24 mouse cellular contexts compared by ENCODE assay signal in the genomic region with DNA sequence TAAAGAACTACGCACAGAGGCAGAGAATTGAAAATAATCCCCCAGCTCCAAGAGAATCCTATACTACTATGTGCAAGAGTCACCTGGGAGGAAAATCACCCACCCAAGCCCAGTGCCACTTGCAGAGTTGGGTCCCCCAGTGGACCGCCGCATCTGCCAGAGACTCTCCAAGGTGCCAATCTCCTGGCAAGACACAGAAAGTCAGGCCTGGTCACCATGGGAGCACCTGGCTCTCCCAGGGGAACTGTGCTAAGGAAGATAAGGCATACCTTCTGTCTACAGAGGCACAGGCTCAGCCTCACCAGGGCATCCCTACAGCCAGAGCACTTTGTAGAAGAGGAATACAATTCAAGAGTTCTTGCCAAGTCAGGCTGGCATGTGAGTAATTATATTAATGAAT. TPM values are rescaled to one million over a fixed set of nuclear protein-coding genes. Genes with fewer than 3 reads are reported as not detected.
DNase-seq lines count a peak whose midpoint lies in the region; ATAC-seq and TF ChIP-seq lines count a peak whose summit lies in the region.
"Had no signal": no experiment of that assay in that cellular context is flagged by ENCODE, and none has a peak within 500 bp of the region (broad histone marks: within the 10 kb centered on the region; RNA-seq: fewer than 3 reads in every experiment).

No protein-coding gene starts in this region.

- 0 out of 2 replicates have a peak, but pooled peaks cover 4% of the 10 kb centered on the region for H3K27me3 ChIP-seq in embryonic facial prominence, embryonic 15.5 days
- H3K27me3 ChIP-seq in embryonic facial prominence, embryonic 10.5 days (replicated peaks; ENCODE audit: low read depth, poor library complexity, severe bottlenecking), result peaks cover 100% of the 10 kb centered on the region
- H3K27me3 ChIP-seq in lung, embryonic 14.5 days (ENCODE audit: insufficient read depth, low read length), result no peaks in the 10 kb centered on the region

- peaks cover 37% of the 10 kb centered on the region for H3K36me3 ChIP-seq in embryonic facial prominence, embryonic 15.5 days
- no peaks in the 10 kb centered on the region for H3K36me3 ChIP-seq in embryonic facial prominence, embryonic 10.5 days (replicated peaks)
- peaks cover 59% of the 10 kb centered on the region for H3K36me3 ChIP-seq in lung, embryonic 14.5 days (ENCODE audit: insufficient read depth)
- H3K36me3 ChIP-seq: heart, embryonic 10.5 days; hindbrain, embryonic 12.5 days had no signal

- peak; percentile 58 for DNase-seq in cerebellum, adult 11-12 months
- no peak for DNase-seq in cerebellum, adult 18-20 months
- DNase-seq in embryonic facial prominence, embryonic 10.5 days (ENCODE audit: low spot score), result no peak
- no peak for DNase-seq in gastrocnemius, adult 2 months
- DNase-seq in gastrocnemius, postnatal 4 days (ENCODE audit: low spot score in 2 of 2), result no peak
- DNase-seq in lung, embryonic 14.5 days, result no peak
- DNase-seq in lung, postnatal 36 days, result no peak
- DNase-seq: adrenal gland, adult 8-10 months; adrenal gland, postnatal 36 days; B cell, adult 2 months; cerebellum, adult 11 months; embryo, embryonic 11 days; gastrocnemius, postnatal 36 days; heart, adult 18-20 months; heart, postnatal 10 days; heart, postnatal 4 days; kidney, adult 18-20 months had no signal

- WGBS in embryonic facial prominence, embryonic 15.5 days, result 98% methylated on average over 3 of the region's 3 CpGs
- 89% methylated on average over 3 of the region's 3 CpGs for WGBS in embryonic facial prominence, embryonic 10.5 days
- WGBS in lung, embryonic 14.5 days, result 97% methylated on average over 3 of the region's 3 CpGs

- peaks cover 58% of the 10 kb centered on the region for H3K4me1 ChIP-seq in embryonic facial prominence, embryonic 15.5 days
- H3K4me1 ChIP-seq in embryonic facial prominence, embryonic 10.5 days, result peaks cover 17% of the 10 kb centered on the region; the same call in 1 of the 2 replicates
- 0 out of 2 replicates have a peak, but pooled peaks cover 5% of the 10 kb centered on the region for H3K4me1 ChIP-seq in lung, embryonic 14.5 days (ENCODE audit: insufficient read depth)

- no peaks in the 10 kb centered on the region for H3K9me3 ChIP-seq in embryonic facial prominence, embryonic 15.5 days (replicated peaks)
- H3K9me3 ChIP-seq in embryonic facial prominence, embryonic 10.5 days, result no peaks in the 10 kb centered on the region
- H3K9me3 ChIP-seq in lung, embryonic 14.5 days (ENCODE audit: low read depth, low read length), result no peaks in the 10 kb centered on the region
- H3K9me3 ChIP-seq: embryonic facial prominence, embryonic 12.5 days; G1E; heart, embryonic 10.5 days; hindbrain, embryonic 12.5 days had no signal

- intact Hi-C loops in gastrocnemius, adult 2 months (cut with DNase I), result no loop called here

- H3K4me3 ChIP-seq in embryonic facial prominence, embryonic 15.5 days (replicated peaks), result no peak overlapping the region
- H3K4me3 ChIP-seq in embryonic facial prominence, embryonic 10.5 days, result no peak overlapping the region
- H3K4me3 ChIP-seq in gastrocnemius, adult 2 months, result peak overlapping the region; percentile 37; the same call in 1 of the 2 replicates
- no peak overlapping the region for H3K4me3 ChIP-seq in lung, embryonic 14.5 days (ENCODE audit: low read depth, low read length)
- H3K4me3 ChIP-seq: embryonic facial prominence, embryonic 12.5 days; heart, embryonic 10.5 days; hindbrain, embryonic 12.5 days had no signal

- no peak overlapping the region for H3K4me2 ChIP-seq in embryonic facial prominence, embryonic 15.5 days (replicated peaks)
- no peak overlapping the region for H3K4me2 ChIP-seq in lung, embryonic 14.5 days
- H3K4me2 ChIP-seq: embryonic facial prominence, embryonic 12.5 days; hindbrain, embryonic 12.5 days had no signal

- H3K9ac ChIP-seq in embryonic facial prominence, embryonic 15.5 days, result no peak overlapping the region
- H3K9ac ChIP-seq in lung, embryonic 14.5 days, result no peak overlapping the region
- H3K9ac ChIP-seq: embryonic facial prominence, embryonic 12.5 days; hindbrain, embryonic 12.5 days had no signal

- ATAC-seq in embryonic facial prominence, embryonic 15.5 days (ENCODE audit: insufficient number of reproducible peaks, low FRiP score, low TSS enrichment, low read depth), result no peak
- no peak for ATAC-seq in lung, embryonic 14.5 days (ENCODE audit: insufficient read depth)
- ATAC-seq: CD4-positive, CD25-positive, alpha-beta regulatory T cell, adult 4 months; hindbrain, postnatal 0 days had no signal

- H3K27ac ChIP-seq in embryonic facial prominence, embryonic 15.5 days (replicated peaks), result 0 out of 2 replicates have a peak overlapping the region, but pooled peaks have one; percentile 58
- H3K27ac ChIP-seq in embryonic facial prominence, embryonic 10.5 days (replicated peaks), result no peak overlapping the region
- peak overlapping the region; percentile 83 for H3K27ac ChIP-seq in gastrocnemius, adult 2 months
- H3K27ac ChIP-seq in lung, embryonic 14.5 days (ENCODE audit: low read depth), result 0 out of 2 replicates have a peak overlapping the region, but pooled peaks have one; percentile 4
- H3K27ac ChIP-seq: embryonic facial prominence, embryonic 12.5 days; heart, embryonic 10.5 days; hindbrain, embryonic 12.5 days; hindbrain, postnatal 0 days had no signal

- no peak for TF ChIP-seq CTCF in gastrocnemius, adult 2 months (IDR thresholded peaks at IDR 0.05)
- no peak for TF ChIP-seq CTCF in lung, embryonic 14.5 days (IDR thresholded peaks at IDR 0.05; ENCODE audit: low read depth)

RNA-seq across cellular contexts. Expression of a gene that starts 35.5 kb away (rescaled TPM):
- polyA plus RNA-seq in embryonic facial prominence, embryonic 15.5 days (2015; fragmentation: Nextera tagmentation; extraction: Ambion mirVana), result 4.2 and 4.9 TPM in 2 replicates
- polyA plus RNA-seq in embryonic facial prominence, embryonic 10.5 days (2016; fragmentation: Nextera tagmentation; extraction: Ambion mirVana), result 1.6 and 3.6 TPM in 2 replicates
- under 1 TPM; 0.36 to 0.78 TPM for total RNA-seq in gastrocnemius, adult 2 months (2021)
- 10 to 100 TPM in 1 of 2 experiments, 1 to 10 TPM in 1; 7.8 to 10.2 TPM for total RNA-seq in gastrocnemius, postnatal 4 days (2021)
- 2.7 and 2.8 TPM in 2 replicates for polyA plus RNA-seq in lung, embryonic 14.5 days (2014; fragmentation: Nextera tagmentation; extraction: Ambion mirVana)
- total RNA-seq: hindbrain, postnatal 0 days had no signal

RNA-seq across cellular contexts. Expression of a gene that starts 41.8 kb away (rescaled TPM):
- 61.4 and 62.0 TPM in 2 replicates for polyA plus RNA-seq in embryonic facial prominence, embryonic 15.5 days (2015; fragmentation: Nextera tagmentation; extraction: Ambion mirVana)
- 0.29 and 0.77 TPM in 2 replicates for polyA plus RNA-seq in embryonic facial prominence, embryonic 10.5 days (2016; fragmentation: Nextera tagmentation; extraction: Ambion mirVana)
- 100 to 1,000 TPM; 465 to 558 TPM for total RNA-seq in gastrocnemius, adult 2 months (2021)
- 100 to 1,000 TPM; 517 to 591 TPM for total RNA-seq in gastrocnemius, postnatal 4 days (2021)
- 42.3 and 44.1 TPM in 2 replicates for polyA plus RNA-seq in lung, embryonic 14.5 days (2014; fragmentation: Nextera tagmentation; extraction: Ambion mirVana)

RNA-seq across cellular contexts. Expression of a gene that starts 57.1 kb away (rescaled TPM):
- polyA plus RNA-seq in embryonic facial prominence, embryonic 15.5 days (2015; fragmentation: Nextera tagmentation; extraction: Ambion mirVana), result 5.8 and 6.0 TPM in 2 replicates
- polyA plus RNA-seq in embryonic facial prominence, embryonic 10.5 days (2016; fragmentation: Nextera tagmentation; extraction: Ambion mirVana), result 4.3 and 5.5 TPM in 2 replicates
- total RNA-seq in gastrocnemius, adult 2 months (2021), result 1 to 10 TPM; 1.1 to 1.3 TPM
- total RNA-seq in gastrocnemius, postnatal 4 days (2021), result 1 to 10 TPM; 6.0 to 7.1 TPM
- polyA plus RNA-seq in lung, embryonic 14.5 days (2014; fragmentation: Nextera tagmentation; extraction: Ambion mirVana), result 12.0 and 12.5 TPM in 2 replicates

Comparison
In these comparisons a context has a peak if more than half of its experiments do, and no peak if none do; other contexts are left out.
1. RNA of a gene that starts 41.8 kb away (polyA plus RNA-seq): 61.4 to 62.0 TPM in embryonic facial prominence, embryonic 15.5 days and 42.3 to 44.1 TPM in lung, embryonic 14.5 days; 0.29 to 0.77 TPM in embryonic facial prominence, embryonic 10.5 days; every median in the first group is over 10 times any median in the second.